Mouse (Mus musculus) adipose tissue, adult 10 weeks (tissue): ENCODE data around the gene P2ry2. TPM values are rescaled to one million over a fixed set of nuclear protein-coding genes. Genes with fewer than 3 reads are reported as not detected.

Source experiments
- polyA plus RNA-seq: library from polyadenylated mRNA; stranded (reverse); fragments of 350-450 nt; fragmentation: Illumina TruSeq; extraction: RNeasy Lipid Tissue Mini Kit (QIAGEN cat#74804); gene quantifications from one replicate; pipeline ENCODE4 v1.2.3, GENCODE M21; 2014; ENCODE audit warnings: low read depth, low replicate concordance

The P2ry2 gene
- 2.6 TPM for polyA plus RNA-seq

DNA sequence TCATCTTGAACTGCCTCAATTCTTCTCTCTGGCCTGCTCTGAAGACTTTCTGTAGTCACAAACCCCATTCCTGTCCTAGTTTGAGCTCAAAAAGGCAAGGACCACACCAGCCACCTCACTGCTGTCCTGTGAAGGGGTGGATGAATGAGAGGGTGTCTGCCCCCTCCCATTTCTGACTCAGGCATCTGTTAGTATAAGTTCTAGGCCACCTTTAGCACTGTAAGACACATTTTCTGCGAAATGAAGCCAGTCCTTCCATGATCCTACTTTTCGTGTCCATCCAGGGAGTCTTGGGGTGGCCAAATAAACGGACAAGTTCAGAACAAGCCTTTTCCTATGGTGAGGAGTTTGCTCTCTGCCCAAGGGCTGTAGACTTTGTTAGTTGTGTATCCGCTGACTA is at the start of gene P2ry2:
Gene P2ry2, minus strand, starts transcription at position 326 of the 400 bp plus-strand sequence.

GRCm38 (mm10) chr7:100974135-100974903 is 38.3 kb downstream of the P2ry2 start, which contains the start of gene P2ry6:
TSS of gene P2ry6 (minus strand) at chr7:100974649.

Other genes starting within 250 kb of the P2ry2 start
- gene Relt, start 149.4 kb downstream of the P2ry2 start, polyA plus RNA-seq, result 2.3 TPM
- 15.4 TPM for gene Arhgef17, start 80.8 kb downstream of the P2ry2 start, polyA plus RNA-seq
- gene P2ry6, start 38.2 kb downstream of the P2ry2 start, polyA plus RNA-seq, result 7.3 TPM
- 9.6 TPM for gene Fchsd2, start 80.0 kb upstream of the P2ry2 start, polyA plus RNA-seq